Mouse (Mus musculus): ENCODE results near the gene Ppfibp2.

DNA sequence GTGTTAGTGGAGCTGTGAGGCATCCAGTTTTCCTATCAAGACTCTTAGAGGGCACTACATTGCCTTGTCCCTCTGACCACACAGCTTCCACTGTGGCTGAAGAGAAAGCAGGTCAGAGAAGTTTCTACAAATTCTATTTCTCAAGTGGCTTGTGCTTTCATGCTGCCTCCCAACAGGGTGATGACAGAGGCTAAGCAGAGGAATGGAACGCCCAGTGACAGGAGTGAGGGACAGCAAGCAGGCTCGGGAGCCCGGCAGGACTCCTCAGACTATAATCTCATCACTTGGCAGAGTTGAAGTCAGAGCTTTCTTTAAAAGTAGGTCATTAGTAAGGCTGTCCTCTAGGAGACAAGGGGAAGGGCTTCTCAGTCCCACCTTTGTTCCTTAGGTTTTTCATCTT lies 160.9 kb downstream of the Ppfibp2 start:
- TF ChIP-seq CTCF (IDR thresholded peaks at IDR 0.05; ENCODE audit: low read depth, low read length) = no peak
- TF ChIP-seq POLR2A (IDR thresholded peaks at IDR 0.05; ENCODE audit: extremely low read depth, insufficient read depth, low read length) = no peak
